Mouse (Mus musculus) heart, postnatal 0 days (tissue): ENCODE measurements at regions not wholly inside any gene's neighbourhood (a gene's known extent, or its start where the extent isn't known, plus 50 kb on each side); places are given as distances from the start of the nearest gene placed in this dataset.

Source experiments
- CTCF ChIP-seq: IDR thresholded peaks from 2 replicates; pipeline ENCODE4 v1.5.1; 2016; ENCODE audit warnings: antibody characterized with exemption, control low read depth, low read depth
- EP300 ChIP-seq: IDR thresholded peaks from 2 replicates; pipeline ENCODE4 v1.6.1; 2016; ENCODE audit warnings: antibody characterized with exemption, low read depth

GRCm38 (mm10) chr11:114195291-114195690 is 128.4 kb upstream of the Sdk2 start:
- TF ChIP-seq CTCF (no peak), EP300 (no peak)
